Mouse (Mus musculus) forebrain, embryonic 13.5 days (tissue): ENCODE measurements around the gene Slc24a4. TPM values are rescaled to one million over a fixed set of nuclear protein-coding genes. Genes with fewer than 3 reads are reported as not detected.
"Not testable (repeated sequence)": the region's sequence is repeated elsewhere in the genome, so short reads cannot be mapped to it uniquely, and the experiment has no call there.

Experiments
- ATAC-seq: fragments of 200-750 bp; cut with Nextera tagmentation; 2 replicates; pipeline ENCODE4 v1.8.0; 2017
- H3K27ac ChIP-seq: fragments of 300-500 bp; sonication (generic); 2 replicates; pipeline ENCODE4 v1.5.1; 2015; ENCODE audit warnings: inconsistent platforms, mild to moderate bottlenecking, moderate library complexity
- H3K27me3 ChIP-seq: fragments of 300-500 bp; sonication (generic); 2 replicates; pipeline ENCODE4 v1.6.1; 2015; ENCODE audit warnings: mild to moderate bottlenecking, inconsistent platforms
- H3K36me3 ChIP-seq: fragments of 300-500 bp; sonication (generic); 2 replicates; pipeline ENCODE4 v1.6.1; 2015; ENCODE audit warnings: mild to moderate bottlenecking, inconsistent platforms; ENCODE audit not compliant: poor library complexity, severe bottlenecking
- H3K4me1 ChIP-seq: fragments of 300-500 bp; sonication (generic); 2 replicates; pipeline ENCODE4 v1.6.1; 2015; ENCODE audit warnings: inconsistent platforms
- H3K4me2 ChIP-seq: fragments of 300-500 bp; sonication (generic); 2 replicates; pipeline ENCODE4 v1.6.1; 2015; ENCODE audit warnings: inconsistent platforms, mild to moderate bottlenecking, moderate library complexity
- H3K4me3 ChIP-seq: fragments of 300-500 bp; sonication (generic); 2 replicates; pipeline ENCODE4 v1.5.1; 2015; ENCODE audit warnings: mild to moderate bottlenecking, inconsistent platforms
- H3K9ac ChIP-seq: fragments of 300-500 bp; sonication (generic); 2 replicates; pipeline ENCODE4 v1.6.1; 2015; ENCODE audit warnings: mild to moderate bottlenecking, inconsistent platforms
- H3K9me3 ChIP-seq: fragments of 300-500 bp; sonication (generic); replicated peaks from 2 replicates; pipeline ENCODE4 v1.6.1; 2016; ENCODE audit warnings: inconsistent platforms
- WGBS: fragments of 180-500 bp; shearing (Covaris S2); methylation state at CpG from one replicate; pipeline ENCODE4 v1.1.7; 2015; 5-methylcytosine and 5-hydroxymethylcytosine counted together
- polyA plus RNA-seq: library from polyadenylated mRNA; unstranded; fragments of >200 nt; fragmentation: Nextera tagmentation; extraction: Ambion mirVana; gene quantifications from 2 replicates; pipeline ENCODE4 v1.2.1, GENCODE M21; 2015

Slc24a4 gene
- polyA plus RNA-seq, 1 experiment from 2014 or later: 0.32 TPM

GRCm38 (mm10) chr12:102223404-102223803, 94.9 kb downstream of the Slc24a4 start:
- no peak overlapping the region for H3K9ac ChIP-seq
- no peak overlapping the region for H3K4me2 ChIP-seq
- no peak overlapping the region for H3K4me3 ChIP-seq
- WGBS: 89% methylated on average over 6 of the region's 6 CpGs
- no peaks in the 10 kb centered on the region for H3K36me3 ChIP-seq
- no peak overlapping the region for H3K27ac ChIP-seq
- ATAC-seq: no peak
- H3K27me3 ChIP-seq: no peaks in the 10 kb centered on the region
- H3K4me1 ChIP-seq: no peaks in the 10 kb centered on the region
- H3K9me3 ChIP-seq: no peaks in the 10 kb centered on the region

GRCm38 (mm10) chr12:102224112-102224511, 95.6 kb downstream of the Slc24a4 start:
- H3K27me3 ChIP-seq, H3K9ac ChIP-seq, ATAC-seq, H3K9me3 ChIP-seq, H3K27ac ChIP-seq, H3K4me2 ChIP-seq, H3K36me3 ChIP-seq, H3K4me3 ChIP-seq, H3K4me1 ChIP-seq: not testable (repeated sequence)
- WGBS: 82% methylated on average over 2 of the region's 2 CpGs

- Histone ChIP-seq H3K27ac (no peak overlapping the region), H3K9me3 (no peaks in the 10 kb centered on the region), H3K27me3 (no peaks in the 10 kb centered on the region), H3K9ac (no peak overlapping the region), H3K4me3 (no peak overlapping the region), H3K4me1 (no peaks in the 10 kb centered on the region), H3K4me2 (no peak overlapping the region), H3K36me3 (no peaks in the 10 kb centered on the region)
- 53% methylated on average over 3 of the region's 3 CpGs for WGBS
- no peak for ATAC-seq
Observed at GRCm38 (mm10) chr12:102225165-102225564, 96.6 kb downstream of the Slc24a4 start.

- H3K4me3 ChIP-seq: no peak overlapping the region
- no peak overlapping the region for H3K4me2 ChIP-seq
- H3K36me3 ChIP-seq: no peaks in the 10 kb centered on the region
- no peak overlapping the region for H3K27ac ChIP-seq
- no peaks in the 10 kb centered on the region for H3K27me3 ChIP-seq
- no peak for ATAC-seq
- H3K4me1 ChIP-seq: no peaks in the 10 kb centered on the region
- 58% methylated on average over 3 of the region's 3 CpGs for WGBS
- H3K9me3 ChIP-seq: no peaks in the 10 kb centered on the region
- H3K9ac ChIP-seq: no peak overlapping the region
Observed at GRCm38 (mm10) chr12:102235551-102235950, 107.0 kb downstream of the Slc24a4 start.

- no peak overlapping the region for H3K4me2 ChIP-seq
- ATAC-seq: no peak
- H3K27me3 ChIP-seq: no peaks in the 10 kb centered on the region
- H3K9ac ChIP-seq: no peak overlapping the region
- no peaks in the 10 kb centered on the region for H3K9me3 ChIP-seq
- no peaks in the 10 kb centered on the region for H3K4me1 ChIP-seq
- WGBS: 92% methylated on average over 6 of the region's 6 CpGs
- H3K27ac ChIP-seq: no peak overlapping the region
- no peak overlapping the region for H3K4me3 ChIP-seq
- H3K36me3 ChIP-seq: no peaks in the 10 kb centered on the region
Observed at GRCm38 (mm10) chr12:102236317-102236716, 107.8 kb downstream of the Slc24a4 start.

- WGBS: 50% methylated on average over 6 of the region's 6 CpGs
- Histone ChIP-seq H3K4me1 (no peaks in the 10 kb centered on the region), H3K9me3 (no peaks in the 10 kb centered on the region), H3K4me3 (no peak overlapping the region), H3K9ac (no peak overlapping the region), H3K4me2 (no peak overlapping the region), H3K27ac (no peak overlapping the region), H3K27me3 (no peaks in the 10 kb centered on the region), H3K36me3 (no peaks in the 10 kb centered on the region)
- ATAC-seq: 0 out of 2 replicates have a peak, but pooled peaks have one; percentile 33
Observed at GRCm38 (mm10) chr12:102242076-102242722, 113.7 kb downstream of the Slc24a4 start.

GRCm38 (mm10) chr12:102243915-102244314, 115.4 kb downstream of the Slc24a4 start:
- Histone ChIP-seq H3K4me1 (no peaks in the 10 kb centered on the region), H3K27ac (no peak overlapping the region), H3K4me2 (no peak overlapping the region), H3K9me3 (no peaks in the 10 kb centered on the region), H3K27me3 (no peaks in the 10 kb centered on the region), H3K9ac (no peak overlapping the region), H3K36me3 (no peaks in the 10 kb centered on the region), H3K4me3 (no peak overlapping the region)
- ATAC-seq: no peak
- 74% methylated on average over 1 of the region's 1 CpGs for WGBS

- Histone ChIP-seq H3K4me2 (no peak overlapping the region), H3K36me3 (no peaks in the 10 kb centered on the region), H3K9ac (no peak overlapping the region), H3K27ac (no peak overlapping the region), H3K4me3 (no peak overlapping the region), H3K4me1 (0 out of 2 replicates have a peak, but pooled peaks cover 7% of the 10 kb centered on the region), H3K9me3 (no peaks in the 10 kb centered on the region), H3K27me3 (no peaks in the 10 kb centered on the region)
- WGBS: 92% methylated on average over 5 of the region's 5 CpGs
- ATAC-seq: no peak
Observed at GRCm38 (mm10) chr12:102246226-102246625, 117.7 kb downstream of the Slc24a4 start.

- ATAC-seq: no peak
- Histone ChIP-seq H3K27me3 (no peaks in the 10 kb centered on the region), H3K4me2 (no peak overlapping the region), H3K36me3 (no peaks in the 10 kb centered on the region), H3K9ac (no peak overlapping the region), H3K9me3 (no peaks in the 10 kb centered on the region), H3K4me1 (0 out of 2 replicates have a peak, but pooled peaks cover 7% of the 10 kb centered on the region), H3K4me3 (no peak overlapping the region), H3K27ac (no peak overlapping the region)
- WGBS: 93% methylated on average over 6 of the region's 6 CpGs
Observed at GRCm38 (mm10) chr12:102248104-102248503, 119.6 kb downstream of the Slc24a4 start.

GRCm38 (mm10) chr12:102250316-102250715, 121.8 kb downstream of the Slc24a4 start:
- 0 out of 2 replicates have a peak, but pooled peaks cover 7% of the 10 kb centered on the region for H3K4me1 ChIP-seq
- peak overlapping the region; percentile 72 for H3K27ac ChIP-seq
- no peak overlapping the region for H3K4me3 ChIP-seq
- H3K9me3 ChIP-seq: no peaks in the 10 kb centered on the region
- no peak overlapping the region for H3K9ac ChIP-seq
- 79% methylated on average over 4 of the region's 4 CpGs for WGBS
- no peaks in the 10 kb centered on the region for H3K36me3 ChIP-seq
- H3K27me3 ChIP-seq: no peaks in the 10 kb centered on the region
- no peak overlapping the region for H3K4me2 ChIP-seq
- peak; percentile 50; the same call in 1 of the 2 replicates for ATAC-seq

GRCm38 (mm10) chr12:102251070-102251469, 122.5 kb downstream of the Slc24a4 start:
- H3K9me3 ChIP-seq: no peaks in the 10 kb centered on the region
- 0 out of 2 replicates have a peak, but pooled peaks cover 7% of the 10 kb centered on the region for H3K4me1 ChIP-seq
- H3K9ac ChIP-seq: no peak overlapping the region
- 69% methylated on average over 3 of the region's 3 CpGs for WGBS
- H3K36me3 ChIP-seq: no peaks in the 10 kb centered on the region
- no peak overlapping the region for H3K4me3 ChIP-seq
- peak overlapping the region; percentile 72; the same call in 1 of the 2 replicates for H3K27ac ChIP-seq
- H3K27me3 ChIP-seq: no peaks in the 10 kb centered on the region
- H3K4me2 ChIP-seq: no peak overlapping the region
- ATAC-seq: peak; percentile 31; the same call in 1 of the 2 replicates

GRCm38 (mm10) chr12:102251985-102252384, 123.5 kb downstream of the Slc24a4 start:
- 0 out of 2 replicates have a peak, but pooled peaks cover 7% of the 10 kb centered on the region for H3K4me1 ChIP-seq
- no peak overlapping the region for H3K4me2 ChIP-seq
- no peaks in the 10 kb centered on the region for H3K27me3 ChIP-seq
- no peak overlapping the region for H3K9ac ChIP-seq
- no peaks in the 10 kb centered on the region for H3K36me3 ChIP-seq
- H3K27ac ChIP-seq: no peak overlapping the region
- WGBS: 67% methylated on average over 3 of the region's 3 CpGs
- ATAC-seq: no peak
- H3K9me3 ChIP-seq: no peaks in the 10 kb centered on the region
- no peak overlapping the region for H3K4me3 ChIP-seq

- H3K9me3 ChIP-seq: no peaks in the 10 kb centered on the region
- no peaks in the 10 kb centered on the region for H3K36me3 ChIP-seq
- no peak overlapping the region for H3K4me2 ChIP-seq
- ATAC-seq: no peak
- H3K4me1 ChIP-seq: 0 out of 2 replicates have a peak, but pooled peaks cover 7% of the 10 kb centered on the region
- H3K4me3 ChIP-seq: no peak overlapping the region
- no peak overlapping the region for H3K9ac ChIP-seq
- 80% methylated on average over 1 of the region's 1 CpGs for WGBS
- H3K27ac ChIP-seq: no peak overlapping the region
- no peaks in the 10 kb centered on the region for H3K27me3 ChIP-seq
Observed at GRCm38 (mm10) chr12:102252525-102252924, 124.0 kb downstream of the Slc24a4 start.
